Mouse (Mus musculus) heart, postnatal 0 days (tissue): ENCODE measurements around the gene Psg19.
"Not testable (repeated sequence)": the region's sequence is repeated elsewhere in the genome, so short reads cannot be mapped to it uniquely, and the experiment has no call there.

ENCODE experiments used
- CTCF ChIP-seq: IDR thresholded peaks from 2 replicates; pipeline ENCODE4 v1.5.1; 2016; ENCODE audit warnings: antibody characterized with exemption, control low read depth, low read depth
- EP300 ChIP-seq: IDR thresholded peaks from 2 replicates; pipeline ENCODE4 v1.6.1; 2016; ENCODE audit warnings: antibody characterized with exemption, low read depth

GRCm38 (mm10) chr7:18790671-18791070, 7.6 kb downstream of the Psg19 start:
- not testable (repeated sequence) for TF ChIP-seq CTCF, EP300
